Mouse (Mus musculus) intestine, embryonic 15.5 days (tissue): ENCODE data around the gene Scrn3. TPM values are rescaled to one million over a fixed set of nuclear protein-coding genes. Genes with fewer than 3 reads are reported as not detected.

ENCODE experiments used
- ATAC-seq: fragments of 200-750 bp; cut with Nextera tagmentation; 2 replicates; pipeline ENCODE4 v1.8.0; 2017; ENCODE audit warnings: moderate TSS enrichment, moderate library complexity
- H3K27ac ChIP-seq: fragments of 300-500 bp; sonication (generic); 2 replicates; pipeline ENCODE4 v1.5.1; 2015; ENCODE audit warnings: mild to moderate bottlenecking, inconsistent platforms
- H3K27me3 ChIP-seq: fragments of 300-500 bp; sonication (generic); replicated peaks from 2 replicates; pipeline ENCODE4 v1.6.1; 2015; ENCODE audit warnings: inconsistent platforms
- H3K36me3 ChIP-seq: fragments of 300-500 bp; sonication (generic); 2 replicates; pipeline ENCODE4 v1.6.1; 2015; ENCODE audit warnings: inconsistent platforms
- H3K4me1 ChIP-seq: fragments of 300-500 bp; sonication (generic); replicated peaks from 2 replicates; pipeline ENCODE4 v1.6.1; 2015; ENCODE audit warnings: inconsistent platforms
- H3K4me2 ChIP-seq: fragments of 300-500 bp; sonication (generic); replicated peaks from 2 replicates; pipeline ENCODE4 v1.6.1; 2015; ENCODE audit warnings: mild to moderate bottlenecking, inconsistent platforms
- H3K4me3 ChIP-seq: fragments of 300-500 bp; sonication (generic); replicated peaks from 2 replicates; pipeline ENCODE4 v1.5.1; 2015; ENCODE audit warnings: inconsistent platforms
- H3K9ac ChIP-seq: fragments of 300-500 bp; sonication (generic); 2 replicates; pipeline ENCODE4 v1.6.1; 2015; ENCODE audit warnings: inconsistent platforms
- H3K9me3 ChIP-seq: fragments of 300-500 bp; sonication (generic); 2 replicates; pipeline ENCODE4 v1.6.1; 2016; ENCODE audit warnings: inconsistent platforms
- WGBS: fragments of 180-500 bp; shearing (Covaris S2); methylation state at CpG from one replicate; pipeline ENCODE4 v1.1.7; 2015; 5-methylcytosine and 5-hydroxymethylcytosine counted together
- polyA plus RNA-seq: library from polyadenylated mRNA; unstranded; fragments of >200 nt; fragmentation: Nextera tagmentation; extraction: Ambion mirVana; gene quantifications from 2 replicates; pipeline ENCODE4 v1.2.1, GENCODE M21; 2015

Gene Scrn3
- polyA plus RNA-seq, 1 experiment from 2014 or later = 16.7 TPM

- no peak overlapping the region for H3K4me2 ChIP-seq
- H3K9me3 ChIP-seq = no peaks in the 10 kb centered on the region
- no peak for ATAC-seq
- no peak overlapping the region for H3K4me3 ChIP-seq
- no peaks in the 10 kb centered on the region for H3K4me1 ChIP-seq
- no peaks in the 10 kb centered on the region for H3K36me3 ChIP-seq
- WGBS = 89% methylated on average over 4 of the region's 4 CpGs
- no peak overlapping the region for H3K9ac ChIP-seq
- H3K27me3 ChIP-seq = no peaks in the 10 kb centered on the region
- H3K27ac ChIP-seq = no peak overlapping the region
Measured at GRCm38 (mm10) chr2:73345204-73345603, 32.8 kb downstream of the Scrn3 start.

- WGBS = 58% methylated on average over 13 of the region's 13 CpGs
Measured at GRCm38 (mm10) chr2:73346345-73347086, 34.1 kb downstream of the Scrn3 start.

DNA sequence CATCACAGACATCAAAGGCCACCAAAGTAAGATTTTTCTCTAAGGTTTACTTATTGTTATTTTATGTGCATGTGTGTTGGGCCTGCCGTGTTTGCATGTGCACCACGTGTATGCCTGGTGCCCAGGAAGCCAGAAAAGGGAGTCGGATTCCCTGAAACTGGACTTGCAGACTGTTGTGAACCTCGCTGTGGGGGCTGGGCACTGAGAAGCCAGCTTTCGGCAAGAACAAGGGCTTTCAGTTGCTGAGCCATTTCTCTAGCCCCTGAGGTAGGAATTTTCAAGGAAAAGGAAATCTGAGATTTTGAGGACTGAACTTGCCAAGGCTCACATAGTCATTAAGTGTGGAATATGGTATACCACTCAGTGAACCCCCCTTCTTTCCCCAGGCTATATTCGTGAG is 34.7 kb downstream of the Scrn3 start:
- ATAC-seq = no peak
- no peak overlapping the region for H3K4me2 ChIP-seq
- no peak overlapping the region for H3K4me3 ChIP-seq
- no peak overlapping the region for H3K9ac ChIP-seq
- no peaks in the 10 kb centered on the region for H3K27me3 ChIP-seq
- no peaks in the 10 kb centered on the region for H3K4me1 ChIP-seq
- 63% methylated on average over 6 of the region's 6 CpGs for WGBS
- no peaks in the 10 kb centered on the region for H3K9me3 ChIP-seq
- H3K36me3 ChIP-seq = no peaks in the 10 kb centered on the region
- no peak overlapping the region for H3K27ac ChIP-seq

More at GRCm38 (mm10) chr2:73346345-73347086, 34.1 kb downstream of the Scrn3 start:
- Histone ChIP-seq H3K36me3 (no peaks in the 10 kb centered on the region), H3K9ac (no peak overlapping the region), H3K27me3 (no peaks in the 10 kb centered on the region), H3K27ac (no peak overlapping the region), H3K4me1 (no peaks in the 10 kb centered on the region), H3K9me3 (no peaks in the 10 kb centered on the region), H3K4me3 (no peak overlapping the region), H3K4me2 (no peak overlapping the region)
- no peak for ATAC-seq

DNA sequence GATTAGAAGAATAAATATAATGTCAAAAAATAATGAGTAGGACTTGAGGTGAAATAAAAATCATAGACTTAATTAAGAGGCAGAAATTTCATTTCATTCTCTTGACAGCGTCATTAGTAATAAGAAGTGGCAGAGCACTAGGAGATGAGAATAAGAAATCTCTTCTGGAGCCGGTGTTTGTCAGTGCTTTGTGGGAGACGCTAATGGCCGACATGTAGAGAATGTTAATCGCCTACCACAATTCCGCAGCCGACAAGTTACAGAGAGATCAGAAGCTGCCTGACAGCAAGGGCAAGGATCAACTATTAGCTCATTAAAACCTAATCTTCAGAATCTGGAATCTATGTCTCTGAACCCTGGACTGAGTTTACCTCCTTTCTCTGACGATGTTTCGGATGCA is 35.4 kb downstream of the Scrn3 start:
- H3K4me1 ChIP-seq = no peaks in the 10 kb centered on the region
- H3K27ac ChIP-seq = no peak overlapping the region
- H3K27me3 ChIP-seq = no peaks in the 10 kb centered on the region
- no peak for ATAC-seq
- WGBS = 84% methylated on average over 9 of the region's 9 CpGs
- H3K4me3 ChIP-seq = no peak overlapping the region
- H3K4me2 ChIP-seq = no peak overlapping the region
- no peak overlapping the region for H3K9ac ChIP-seq
- H3K9me3 ChIP-seq = no peaks in the 10 kb centered on the region
- no peaks in the 10 kb centered on the region for H3K36me3 ChIP-seq

DNA sequence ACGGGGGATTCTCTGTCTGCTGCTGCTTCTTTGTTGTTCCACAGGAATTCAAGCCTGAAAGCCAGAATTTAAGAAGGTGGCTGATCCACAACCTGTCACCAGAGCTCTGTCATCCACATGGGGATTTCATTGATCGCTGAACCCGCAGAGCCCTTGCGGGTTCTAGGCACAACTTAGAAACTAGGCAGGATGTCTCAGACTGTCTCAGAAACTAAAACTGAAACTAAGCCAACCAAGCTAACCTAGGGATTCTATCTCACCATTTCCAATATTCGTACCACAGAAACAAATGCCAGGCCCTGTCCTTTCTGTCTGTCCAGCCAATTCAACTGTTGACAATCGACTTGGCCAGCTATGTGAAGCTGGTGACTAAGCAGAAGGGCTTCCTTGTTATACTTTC is 35.8 kb downstream of the Scrn3 start:
- WGBS = 84% methylated on average over 6 of the region's 6 CpGs
- Histone ChIP-seq H3K27ac (no peak overlapping the region), H3K36me3 (no peaks in the 10 kb centered on the region)

GRCm38 (mm10) chr2:73351496-73351895 is 39.1 kb downstream of the Scrn3 start:
- Histone ChIP-seq H3K9ac (no peak overlapping the region), H3K4me2 (peak overlapping the region; percentile 27; the same call in 1 of the 2 replicates), H3K4me3 (no peak overlapping the region), H3K27me3 (no peaks in the 10 kb centered on the region), H3K4me1 (no peaks in the 10 kb centered on the region), H3K9me3 (no peaks in the 10 kb centered on the region), H3K27ac (no peak overlapping the region), H3K36me3 (no peaks in the 10 kb centered on the region)
- WGBS = 37% methylated on average over 5 of the region's 5 CpGs
- ATAC-seq = no peak

More for the DNA sequence above, 35.8 kb downstream of the Scrn3 start:
- no peak for ATAC-seq
- Histone ChIP-seq H3K4me2 (no peak overlapping the region), H3K27me3 (no peaks in the 10 kb centered on the region), H3K9ac (no peak overlapping the region), H3K9me3 (no peaks in the 10 kb centered on the region), H3K4me3 (no peak overlapping the region), H3K4me1 (no peaks in the 10 kb centered on the region)

DNA sequence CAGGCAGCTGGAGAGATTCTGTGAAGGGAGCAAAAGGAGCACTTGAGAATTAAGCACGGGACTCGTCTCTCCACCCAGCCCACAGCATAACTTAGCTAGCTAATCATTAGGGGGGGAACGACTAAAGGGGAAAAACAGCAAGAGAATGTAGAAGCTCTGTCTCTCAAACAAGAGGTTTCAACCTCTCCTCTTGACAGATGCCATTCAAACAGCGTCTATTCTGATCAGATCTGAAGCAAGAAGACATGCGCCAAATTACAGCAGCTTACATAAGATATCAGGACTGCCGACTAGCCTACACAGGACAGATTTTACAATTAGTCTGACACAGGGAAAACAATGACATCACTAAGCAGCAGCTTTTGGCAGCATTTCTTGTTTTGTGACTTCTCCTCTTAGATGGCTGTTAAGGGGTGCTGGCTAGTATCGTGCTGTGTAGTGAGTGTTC is 39.5 kb downstream of the Scrn3 start:
- peak overlapping the region; percentile 27; the same call in 1 of the 2 replicates for H3K4me2 ChIP-seq
- H3K4me3 ChIP-seq = no peak overlapping the region
- no peak overlapping the region for H3K27ac ChIP-seq
- H3K27me3 ChIP-seq = no peaks in the 10 kb centered on the region
- H3K4me1 ChIP-seq = no peaks in the 10 kb centered on the region
- H3K9me3 ChIP-seq = no peaks in the 10 kb centered on the region
- WGBS = 37% methylated on average over 7 of the region's 7 CpGs
- H3K9ac ChIP-seq = no peak overlapping the region
- no peaks in the 10 kb centered on the region for H3K36me3 ChIP-seq
- ATAC-seq = no peak

GRCm38 (mm10) chr2:73357004-73357403 is 44.6 kb downstream of the Scrn3 start:
- Histone ChIP-seq H3K4me3 (no peak overlapping the region), H3K4me1 (no peaks in the 10 kb centered on the region), H3K9me3 (no peaks in the 10 kb centered on the region), H3K9ac (no peak overlapping the region), H3K36me3 (no peaks in the 10 kb centered on the region), H3K27ac (no peak overlapping the region), H3K27me3 (no peaks in the 10 kb centered on the region), H3K4me2 (peak overlapping the region; percentile 28; the same call in 1 of the 2 replicates)
- WGBS = 48% methylated on average over 18 of the region's 18 CpGs
- ATAC-seq = no peak

DNA sequence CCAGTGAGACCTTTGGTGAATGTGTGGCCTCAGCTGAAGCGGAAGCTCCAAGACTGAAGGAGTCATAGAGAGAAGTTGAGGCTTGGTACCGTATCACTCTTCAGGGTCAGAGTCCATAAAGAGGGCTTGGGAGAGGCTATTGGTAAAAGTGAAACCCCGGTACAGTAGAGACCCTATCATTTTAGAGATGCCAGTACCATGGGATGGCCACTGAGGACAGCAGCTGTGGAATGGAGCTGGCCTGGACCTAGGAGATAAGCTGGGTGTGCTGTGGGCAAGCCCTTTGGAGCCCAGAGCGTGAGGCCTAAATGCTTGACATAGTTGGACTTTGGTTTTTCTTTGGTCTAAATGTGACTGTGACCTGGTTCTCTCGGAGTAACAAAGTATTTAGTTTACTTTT is 47.5 kb downstream of the Scrn3 start:
- Histone ChIP-seq H3K36me3 (no peaks in the 10 kb centered on the region), H3K4me1 (no peaks in the 10 kb centered on the region), H3K27me3 (no peaks in the 10 kb centered on the region), H3K4me2 (no peak overlapping the region), H3K27ac (no peak overlapping the region), H3K4me3 (no peak overlapping the region), H3K9ac (no peak overlapping the region), H3K9me3 (no peaks in the 10 kb centered on the region)
- ATAC-seq = peak; percentile 71; the same call in 1 of the 2 replicates
- WGBS = 87% methylated on average over 5 of the region's 5 CpGs

DNA sequence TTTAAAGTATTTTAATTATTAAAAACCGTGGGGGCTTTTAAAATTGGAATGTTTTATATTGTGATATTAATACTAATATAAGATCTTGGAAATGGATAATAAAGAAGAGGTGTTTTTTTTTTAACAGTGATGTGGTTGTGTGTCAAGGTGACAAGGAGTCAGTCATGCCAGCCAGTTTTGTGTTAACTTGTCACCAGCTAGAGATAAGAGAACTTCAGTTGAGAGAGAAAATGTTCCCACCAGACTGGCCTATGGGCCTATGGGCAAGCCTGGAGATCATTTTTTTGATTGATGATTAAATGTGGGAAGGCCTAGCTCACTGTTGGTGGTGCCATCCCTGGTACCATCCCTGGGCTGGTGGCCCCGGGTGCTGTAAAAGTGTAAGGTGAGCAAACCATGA is 48.1 kb downstream of the Scrn3 start:
- no peaks in the 10 kb centered on the region for H3K27me3 ChIP-seq
- H3K27ac ChIP-seq = no peak overlapping the region
- WGBS = 82% methylated on average over 2 of the region's 2 CpGs
- no peak overlapping the region for H3K9ac ChIP-seq
- H3K4me1 ChIP-seq = no peaks in the 10 kb centered on the region
- no peaks in the 10 kb centered on the region for H3K36me3 ChIP-seq
- no peak overlapping the region for H3K4me2 ChIP-seq
- H3K4me3 ChIP-seq = no peak overlapping the region
- no peak for ATAC-seq
- no peaks in the 10 kb centered on the region for H3K9me3 ChIP-seq

GRCm38 (mm10) chr2:73363448-73363847 is 51.0 kb downstream of the Scrn3 start:
- H3K4me1 ChIP-seq = no peaks in the 10 kb centered on the region
- no peak overlapping the region for H3K4me2 ChIP-seq
- no peak overlapping the region for H3K9ac ChIP-seq
- no peak overlapping the region for H3K27ac ChIP-seq
- no peaks in the 10 kb centered on the region for H3K9me3 ChIP-seq
- no peaks in the 10 kb centered on the region for H3K27me3 ChIP-seq
- H3K4me3 ChIP-seq = no peak overlapping the region
- no peaks in the 10 kb centered on the region for H3K36me3 ChIP-seq
- no peak for ATAC-seq
- WGBS = 77% methylated on average over 5 of the region's 5 CpGs

GRCm38 (mm10) chr2:73371530-73372335 is 59.3 kb downstream of the Scrn3 start:
- Histone ChIP-seq H3K4me2 (no peak overlapping the region), H3K4me3 (no peak overlapping the region), H3K9me3 (no peaks in the 10 kb centered on the region), H3K4me1 (no peaks in the 10 kb centered on the region), H3K27ac (no peak overlapping the region), H3K36me3 (no peaks in the 10 kb centered on the region), H3K9ac (no peak overlapping the region), H3K27me3 (no peaks in the 10 kb centered on the region)
- WGBS = 73% methylated on average over 9 of the region's 9 CpGs
- ATAC-seq = no peak
